Mouse (Mus musculus) embryo, embryonic 10.5 days (tissue): ENCODE data around the gene Srf.
A peak's percentile ranks its signal among the peaks of the same experiment; 100 is the strongest.
"Not testable (repeated sequence)": the region's sequence is repeated elsewhere in the genome, so short reads cannot be mapped to it uniquely, and the experiment has no call there.

ENCODE experiments used
- DNase-seq: peaks from one replicate; pipeline ENCODE4 v3.0.0-alpha.2; 2015; ENCODE audit warnings: low spot score

Srf gene

DNA sequence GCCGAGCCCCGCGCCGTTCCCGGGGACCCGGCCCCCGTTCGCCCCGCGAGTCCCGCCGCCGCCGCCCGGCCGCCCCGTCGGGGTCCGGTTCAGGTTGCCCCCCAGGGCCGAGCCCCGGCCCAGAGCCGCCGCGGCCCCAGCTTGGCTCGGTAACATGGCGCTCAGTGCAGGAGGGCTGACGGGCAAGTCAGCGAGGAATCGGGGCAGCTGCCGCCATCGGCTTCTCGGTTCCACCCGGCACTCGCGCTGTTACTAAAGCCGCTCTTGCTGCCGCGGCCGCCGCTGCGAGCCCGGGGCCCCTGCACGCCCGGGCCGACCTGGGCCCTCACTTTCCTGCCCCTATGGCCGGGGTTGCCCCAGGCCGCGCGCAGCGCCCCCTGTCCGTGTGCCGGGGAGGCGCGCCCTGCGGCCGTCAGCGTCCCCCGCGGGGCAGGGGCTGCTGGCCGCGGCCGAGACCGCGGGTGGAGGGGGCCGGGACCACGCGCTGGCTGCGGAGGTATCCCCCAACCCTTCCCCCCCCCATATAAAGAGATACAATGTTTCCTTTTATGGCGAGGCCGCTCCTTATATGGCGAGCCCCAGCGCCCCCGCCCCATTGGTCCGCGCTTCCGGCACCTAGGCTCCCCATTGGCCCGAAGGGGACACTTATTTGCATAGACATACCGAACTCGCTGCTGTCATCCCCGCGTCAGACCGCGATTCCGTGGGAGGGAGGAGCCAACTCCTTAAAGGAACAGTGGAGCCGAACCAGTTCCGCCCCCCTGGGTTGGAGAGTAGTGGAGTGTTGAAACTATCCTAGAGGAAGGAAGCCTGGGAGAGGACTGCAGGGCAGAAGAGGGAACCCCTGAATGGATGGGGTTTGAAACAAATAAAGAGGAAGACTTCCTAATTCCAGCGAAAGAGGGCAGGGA lies at the start of gene Srf:
Srf (minus strand) TSS at position 503 of the 911 bp plus-strand sequence.
- DNase-seq: peak; percentile 99

DNA sequence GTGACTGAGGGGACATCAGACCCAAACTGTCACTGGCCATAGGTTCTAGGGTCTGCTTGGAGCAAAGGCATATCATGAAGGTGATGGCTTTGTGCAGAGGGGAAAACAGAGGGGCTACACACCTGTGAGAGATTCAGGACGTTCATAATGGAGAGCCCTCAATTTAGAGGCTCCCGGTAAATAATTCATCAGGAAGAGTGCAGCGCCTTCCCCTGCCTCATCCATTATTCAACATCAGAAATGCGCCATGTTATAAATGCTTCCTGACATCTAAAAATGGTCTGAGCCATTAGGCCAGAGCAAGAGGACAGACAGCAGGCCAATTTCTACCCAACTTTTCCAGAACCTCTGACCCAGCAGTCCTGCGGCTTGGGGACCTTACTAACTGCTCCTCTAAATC lies 49.2 kb upstream of the Srf start:
- DNase-seq: no peak

DNA sequence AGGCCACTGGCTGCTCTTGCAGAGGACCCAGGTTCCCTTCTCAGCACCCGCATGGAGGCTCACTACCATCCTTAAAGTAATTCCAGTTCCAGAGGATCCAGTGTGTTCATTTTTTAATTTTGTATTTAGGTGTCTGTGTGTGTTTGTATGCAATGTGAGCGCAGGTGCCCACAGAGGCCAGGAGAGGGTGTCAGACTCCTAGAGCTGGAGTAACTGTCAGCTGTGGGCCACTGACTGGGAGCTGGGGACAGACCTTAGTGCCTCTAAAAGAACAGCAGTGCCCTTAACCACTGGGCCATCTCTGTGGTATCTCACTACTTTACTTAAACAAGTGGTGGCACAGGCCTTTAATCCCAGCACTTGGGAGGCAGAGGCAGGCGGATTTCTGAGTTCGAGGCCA lies 47.3 kb upstream of the Srf start:
- no peak for DNase-seq

- no peak for DNase-seq
These were observed 46.2 kb upstream of the Srf start for GRCm38 (mm10) chr17:46602212-46602611.

GRCm38 (mm10) chr17:46600569-46600968 lies 44.6 kb upstream of the Srf start:
- DNase-seq: no peak

- no peak for DNase-seq
These were observed 43.0 kb upstream of the Srf start for GRCm38 (mm10) chr17:46598963-46599362.

DNA sequence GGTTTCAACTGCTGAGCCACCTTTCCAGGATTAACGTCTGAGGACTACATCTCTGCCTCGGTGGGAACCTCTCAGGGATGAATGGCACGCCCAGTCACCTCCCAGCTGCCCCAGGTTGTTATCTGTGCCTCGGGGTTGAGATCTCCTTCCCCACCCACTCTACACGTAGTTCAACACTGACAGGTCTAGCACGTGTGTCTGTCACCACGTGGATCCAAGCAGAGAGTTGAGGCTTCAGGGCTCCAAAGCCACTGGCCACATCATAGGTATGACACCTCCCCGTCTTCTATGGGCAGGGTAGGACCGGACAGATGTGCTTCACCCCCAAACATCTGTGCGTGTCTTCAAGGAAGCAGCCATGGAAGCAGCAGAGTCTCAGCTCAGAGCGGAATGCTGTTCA lies 42.0 kb upstream of the Srf start:
- no peak for DNase-seq

DNA sequence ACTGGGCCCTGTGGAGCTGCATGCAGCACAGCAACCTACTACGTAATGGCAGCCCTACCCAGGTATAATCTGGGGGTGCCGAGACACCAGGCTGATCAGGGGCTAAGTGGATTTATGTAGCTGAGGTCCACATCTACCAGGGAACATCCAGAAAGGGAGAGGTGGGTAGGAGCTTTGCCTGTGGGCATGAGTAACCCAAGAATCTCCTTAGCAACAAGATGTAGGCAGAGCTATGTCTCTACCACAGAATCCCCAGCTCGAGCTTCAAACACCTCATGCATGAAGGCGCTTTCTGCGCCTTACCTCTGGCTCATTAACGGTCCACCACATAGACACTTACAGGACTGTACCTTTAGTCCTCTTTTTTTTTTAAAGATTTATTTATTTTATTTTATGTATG lies 39.4 kb upstream of the Srf start:
- no peak for DNase-seq

DNA sequence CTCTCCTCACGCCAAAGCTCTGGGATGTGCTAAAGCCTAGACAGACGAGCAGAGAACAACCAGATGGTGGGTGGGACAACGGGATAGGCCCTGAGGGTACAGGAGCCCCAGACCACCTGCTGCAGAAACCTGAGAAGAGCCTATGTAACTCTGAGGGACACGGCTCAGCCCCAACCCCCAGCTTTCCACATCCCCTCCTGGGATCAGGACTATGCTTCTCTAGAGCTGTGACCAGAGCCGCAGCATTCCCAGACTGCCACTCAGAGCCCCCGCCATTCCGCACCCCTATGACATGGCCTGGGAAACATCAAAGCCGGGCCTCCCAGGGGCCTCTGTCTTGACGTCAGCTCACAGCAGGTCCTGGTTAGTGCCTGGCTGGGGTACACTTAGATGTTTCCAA lies 38.6 kb upstream of the Srf start:
- peak; percentile 58 for DNase-seq

DNA sequence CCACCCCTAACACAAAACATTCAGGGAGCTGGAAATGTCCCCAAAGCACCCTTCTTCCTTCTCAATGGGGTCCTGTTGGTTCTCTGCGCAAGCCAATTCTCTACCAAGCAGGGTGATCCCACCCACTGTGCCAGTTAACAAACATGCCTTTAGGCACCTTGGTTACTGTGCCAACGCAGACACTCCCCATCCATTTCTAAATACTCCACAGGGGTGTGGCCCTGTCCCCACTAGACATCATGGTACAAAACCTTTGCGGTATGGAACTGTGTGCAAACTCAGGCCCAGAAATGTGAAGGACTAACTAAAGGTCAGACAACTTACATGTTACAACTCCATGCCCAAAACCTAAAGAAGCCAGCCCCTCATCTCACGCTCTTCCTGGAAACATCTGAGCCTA lies 37.1 kb upstream of the Srf start:
- no peak for DNase-seq

GRCm38 (mm10) chr17:46591406-46591805 lies 35.4 kb upstream of the Srf start:
- no peak for DNase-seq

GRCm38 (mm10) chr17:46590439-46590838 lies 34.5 kb upstream of the Srf start:
- DNase-seq: no peak

- DNase-seq: no peak
These were observed 33.8 kb upstream of the Srf start for GRCm38 (mm10) chr17:46589635-46590314.

- DNase-seq: no peak
These were observed 32.9 kb upstream of the Srf start for GRCm38 (mm10) chr17:46588913-46589312.

- DNase-seq: no peak
These were observed 32.2 kb upstream of the Srf start for GRCm38 (mm10) chr17:46588173-46588572.

- DNase-seq: no peak
These were observed 30.4 kb upstream of the Srf start for GRCm38 (mm10) chr17:46586327-46586726.

- DNase-seq: peak; percentile 42
These were observed 22.7 kb upstream of the Srf start for GRCm38 (mm10) chr17:46578650-46579049.

DNA sequence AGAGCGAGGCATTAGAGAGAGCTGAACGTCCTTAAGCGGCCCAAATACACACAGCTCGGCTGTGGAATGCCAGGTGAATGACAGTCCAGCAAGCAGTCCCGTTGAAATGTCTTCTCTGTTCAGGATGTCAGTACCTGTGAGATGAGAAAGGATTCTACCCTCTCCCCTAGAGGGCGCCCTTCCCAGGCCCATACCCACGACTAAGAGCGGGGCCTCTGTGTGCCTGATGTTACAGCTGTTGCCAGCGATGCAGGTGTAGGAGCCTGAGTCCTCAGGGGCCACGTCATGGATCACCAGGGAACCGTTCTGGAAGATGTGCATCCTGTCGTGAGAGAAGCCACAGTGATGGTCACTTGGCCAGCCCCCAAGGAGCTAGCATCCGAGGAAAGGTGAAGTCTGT lies 20.1 kb upstream of the Srf start:
- DNase-seq: no peak

DNA sequence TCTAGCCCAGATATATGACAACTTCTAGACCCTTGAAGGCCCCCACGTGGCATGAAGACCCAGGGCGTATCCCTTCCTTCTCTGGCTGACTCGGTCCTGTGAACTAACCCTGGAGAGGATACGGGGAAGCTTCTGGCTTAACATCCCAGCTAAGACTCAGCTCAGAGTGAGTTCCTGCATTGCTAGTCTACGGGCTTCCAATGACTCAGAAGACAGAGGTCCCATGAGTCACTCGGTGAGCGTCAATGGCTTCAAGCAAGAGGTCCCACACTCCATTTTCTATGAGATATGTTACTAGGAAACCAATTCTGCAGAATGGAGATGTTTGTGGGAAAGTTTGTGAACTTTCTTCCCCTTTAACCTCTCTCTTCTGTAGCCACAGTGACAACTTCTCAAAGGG lies 18.6 kb upstream of the Srf start:
- no peak for DNase-seq

DNA sequence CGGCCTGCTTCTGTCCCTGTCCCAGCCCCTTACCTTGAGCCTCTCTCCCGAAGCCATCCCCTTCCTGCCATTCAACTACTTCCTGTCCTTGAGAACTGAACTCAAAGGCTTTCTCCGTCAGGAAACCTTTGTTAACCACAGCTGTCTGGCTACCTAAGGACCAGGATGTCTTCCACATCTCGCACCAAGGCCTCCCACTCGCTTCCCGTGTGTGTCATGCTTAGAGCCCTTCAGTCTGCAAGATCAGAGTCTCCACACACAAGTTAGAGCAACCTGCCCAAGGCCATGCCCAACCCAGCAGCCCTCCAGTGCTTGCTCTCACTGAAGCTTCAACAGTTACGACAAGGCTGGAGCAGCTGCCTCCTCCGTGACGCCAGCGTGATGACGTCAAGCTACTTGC lies 15.0 kb upstream of the Srf start:
- no peak for DNase-seq

DNA sequence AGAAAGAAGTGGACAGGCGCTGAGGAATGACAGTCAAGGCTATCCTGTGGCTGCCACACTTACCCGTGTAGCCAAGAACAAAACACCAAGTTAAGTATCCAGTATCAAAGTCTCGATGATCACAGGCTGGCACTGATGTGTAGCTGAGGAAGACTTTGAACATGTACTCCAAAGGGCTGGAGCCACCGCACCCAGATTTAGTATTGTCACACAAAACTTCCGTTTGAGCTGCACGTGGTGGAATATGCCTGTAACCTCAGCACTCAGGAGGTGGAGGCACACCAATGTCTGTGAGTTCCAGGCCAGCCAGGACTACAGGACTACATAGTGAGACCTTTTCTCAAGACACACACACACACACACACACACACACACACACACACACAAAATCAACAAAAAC lies 3.2 kb upstream of the Srf start:
- no peak for DNase-seq

DNA sequence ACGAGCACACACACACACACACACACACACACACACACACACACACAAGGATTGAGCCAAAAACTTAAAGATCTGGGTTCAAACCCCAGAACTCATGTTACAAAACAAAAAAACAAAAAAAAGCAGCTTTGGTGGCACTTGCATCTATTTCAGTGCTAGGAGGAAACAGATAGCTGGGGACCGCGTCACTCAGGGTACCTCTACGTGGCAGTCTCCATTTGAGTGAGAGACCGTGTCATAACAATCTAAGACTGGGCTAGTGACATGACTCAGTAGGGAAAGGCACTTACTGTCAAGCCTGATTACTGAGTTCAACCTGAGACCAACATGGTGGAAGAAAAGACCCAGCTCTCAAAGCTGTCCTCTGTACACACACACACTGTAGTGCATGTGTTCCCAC lies 2.2 kb upstream of the Srf start:
- DNase-seq: no peak

GRCm38 (mm10) chr17:46557321-46557720 lies 1.3 kb upstream of the Srf start:
- not testable (repeated sequence) for DNase-seq

- peak; percentile 87 for DNase-seq
These were observed 590 bp upstream of the Srf start for GRCm38 (mm10) chr17:46556584-46556945.
